21 mouse cellular contexts compared by ENCODE assay signal in genomic region chr2:131410906-131411520, GRCm38 (mm10). TPM values are rescaled to one million over a fixed set of nuclear protein-coding genes. Genes with fewer than 3 reads are reported as not detected.
DNase-seq lines count a peak whose midpoint lies in the region; ATAC-seq and TF ChIP-seq lines count a peak whose summit lies in the region.
"Had no signal": no experiment of that assay in that cellular context is flagged by ENCODE, and none has a peak within 500 bp of the region (broad histone marks: within the 10 kb centered on the region; RNA-seq: fewer than 3 reads in every experiment).

No protein-coding gene starts in this region.

- no peak overlapping the region for H3K4me2 ChIP-seq in liver, embryonic 12.5 days
- H3K4me2 ChIP-seq in midbrain, embryonic 11.5 days, result no peak overlapping the region
- H3K4me2 ChIP-seq in midbrain, embryonic 16.5 days (ENCODE audit: low read length), result no peak overlapping the region
- H3K4me2 ChIP-seq: embryonic facial prominence, embryonic 12.5 days; forebrain, embryonic 13.5 days; forebrain, embryonic 15.5 days had no signal

- H3K27me3 ChIP-seq in liver, adult 2 months (ENCODE audit: control insufficient read depth, insufficient read depth, low read length), result no peaks in the 10 kb centered on the region
- peaks cover 12% of the 10 kb centered on the region; the same call in 1 of the 2 replicates for H3K27me3 ChIP-seq in liver, embryonic 12.5 days (replicated peaks)
- no peaks in the 10 kb centered on the region for H3K27me3 ChIP-seq in midbrain, embryonic 11.5 days (ENCODE audit: control insufficient read depth, insufficient read depth, low read length)
- H3K27me3 ChIP-seq in midbrain, embryonic 16.5 days (ENCODE audit: control insufficient read depth, insufficient read depth, low read depth, low read length), result no peaks in the 10 kb centered on the region
- H3K27me3 ChIP-seq: embryonic facial prominence, embryonic 12.5 days; forebrain, embryonic 13.5 days; forebrain, embryonic 15.5 days; Patski had no signal

- no peaks in the 10 kb centered on the region for H3K9me3 ChIP-seq in liver, embryonic 12.5 days (replicated peaks)
- no peaks in the 10 kb centered on the region for H3K9me3 ChIP-seq in midbrain, embryonic 11.5 days (ENCODE audit: control insufficient read depth, low read length)
- H3K9me3 ChIP-seq in midbrain, embryonic 16.5 days (replicated peaks; ENCODE audit: control insufficient read depth, low read length, poor library complexity, severe bottlenecking), result no peaks in the 10 kb centered on the region
- H3K9me3 ChIP-seq: embryonic facial prominence, embryonic 10.5 days; embryonic facial prominence, embryonic 12.5 days; forebrain, embryonic 13.5 days; forebrain, embryonic 15.5 days had no signal

- H3K79me2 ChIP-seq in liver, adult 2 months (ENCODE audit: control insufficient read depth, insufficient read depth, low read length), result no peaks in the 10 kb centered on the region

- no peak overlapping the region for H3K4me3 ChIP-seq in liver, adult 2 months (ENCODE audit: insufficient read depth, low read depth, low read length)
- H3K4me3 ChIP-seq in liver, embryonic 12.5 days, result no peak overlapping the region
- no peak overlapping the region for H3K4me3 ChIP-seq in midbrain, embryonic 11.5 days (ENCODE audit: low read depth, low read length)
- no peak overlapping the region for H3K4me3 ChIP-seq in midbrain, embryonic 16.5 days (ENCODE audit: low read depth, low read length)
- H3K4me3 ChIP-seq: embryonic facial prominence, embryonic 10.5 days; embryonic facial prominence, embryonic 12.5 days; forebrain, embryonic 13.5 days; forebrain, embryonic 15.5 days had no signal

- H3K4me1 ChIP-seq in liver, adult 2 months (ENCODE audit: control insufficient read depth, insufficient read depth, low read length), result peaks cover 5% of the 10 kb centered on the region; the same call in 1 of the 2 replicates
- peaks cover 7% of the 10 kb centered on the region; the same call in 1 of the 2 replicates for H3K4me1 ChIP-seq in liver, embryonic 12.5 days
- H3K4me1 ChIP-seq in midbrain, embryonic 11.5 days (ENCODE audit: control insufficient read depth, insufficient read depth, low read length), result no peaks in the 10 kb centered on the region
- H3K4me1 ChIP-seq in midbrain, embryonic 16.5 days (ENCODE audit: control insufficient read depth, insufficient read depth, low read length), result no peaks in the 10 kb centered on the region
- H3K4me1 ChIP-seq: embryonic facial prominence, embryonic 10.5 days; embryonic facial prominence, embryonic 12.5 days; forebrain, embryonic 13.5 days; forebrain, embryonic 15.5 days had no signal

- H3K27ac ChIP-seq in liver, adult 2 months (replicated peaks; ENCODE audit: insufficient read depth, low read depth, low read length), result no peak overlapping the region
- no peak overlapping the region for H3K27ac ChIP-seq in liver, embryonic 12.5 days
- no peak overlapping the region for H3K27ac ChIP-seq in midbrain, embryonic 11.5 days (ENCODE audit: low read depth, low read length)
- H3K27ac ChIP-seq in midbrain, embryonic 16.5 days (ENCODE audit: low read length), result no peak overlapping the region
- H3K27ac ChIP-seq: embryonic facial prominence, embryonic 10.5 days; embryonic facial prominence, embryonic 12.5 days; forebrain, embryonic 13.5 days; forebrain, embryonic 15.5 days had no signal

- ATAC-seq in liver, embryonic 12.5 days, result no peak
- no peak for ATAC-seq in midbrain, embryonic 11.5 days (ENCODE audit: low FRiP score)
- ATAC-seq in midbrain, embryonic 16.5 days, result no peak
- peak; percentile 79 for ATAC-seq in megakaryocyte progenitor cell, adult 5-6 weeks (replicated peaks; ENCODE audit: poor library complexity)
- ATAC-seq: activated CD4-positive, CD25-positive, alpha-beta regulatory T cell, adult 4 months; forebrain, embryonic 13.5 days; forebrain, embryonic 15.5 days; Patski had no signal

- intact Hi-C loops in left cerebral cortex, postnatal 4 days (cut with DNase I), result loop anchor here (5.0 to 10.0 kb wide), 2 partner anchors 116 to 324 kb away; partner anchors contain the start of gene Siglec1
- intact Hi-C loops in left cerebral cortex, postnatal 25 days (cut with DNase I), result no loop called here

- TF ChIP-seq POLR2A in liver, adult 2 months (IDR thresholded peaks at IDR 0.05; ENCODE audit: extremely low read depth, insufficient read depth, low read length), result no peak

- H3K36me3 ChIP-seq in liver, adult 2 months (ENCODE audit: control insufficient read depth, insufficient read depth, low read length), result no peaks in the 10 kb centered on the region
- H3K36me3 ChIP-seq in liver, embryonic 12.5 days, result no peaks in the 10 kb centered on the region
- H3K36me3 ChIP-seq in midbrain, embryonic 11.5 days (ENCODE audit: control insufficient read depth, insufficient read depth, low read length), result no peaks in the 10 kb centered on the region
- no peaks in the 10 kb centered on the region for H3K36me3 ChIP-seq in midbrain, embryonic 16.5 days (ENCODE audit: control insufficient read depth, insufficient read depth, low read length)
- H3K36me3 ChIP-seq: embryonic facial prominence, embryonic 10.5 days; embryonic facial prominence, embryonic 12.5 days; forebrain, embryonic 15.5 days had no signal

- H3K9ac ChIP-seq in liver, adult 2 months (ENCODE audit: low read depth, low read length), result no peak overlapping the region
- H3K9ac ChIP-seq in liver, embryonic 12.5 days, result no peak overlapping the region
- H3K9ac ChIP-seq in midbrain, embryonic 11.5 days (ENCODE audit: low read length), result no peak overlapping the region
- H3K9ac ChIP-seq in midbrain, embryonic 16.5 days (ENCODE audit: low read depth, low read length), result no peak overlapping the region
- H3K9ac ChIP-seq: embryonic facial prominence, embryonic 12.5 days; forebrain, embryonic 13.5 days; forebrain, embryonic 15.5 days had no signal

- no peak for TF ChIP-seq CTCF in liver, adult 2 months (IDR thresholded peaks at IDR 0.05; ENCODE audit: low read depth, low read length)

- 14% methylated on average over 5 of the region's 5 CpGs for WGBS in liver, adult 2 months
- 40% methylated on average over 5 of the region's 5 CpGs for WGBS in liver, embryonic 12.5 days (ENCODE audit: insufficient replicate concordance)
- WGBS in midbrain, embryonic 11.5 days, result 85% methylated on average over 5 of the region's 5 CpGs
- WGBS in midbrain, embryonic 16.5 days, result 82% methylated on average over 5 of the region's 5 CpGs

- peak; percentile 86 for DNase-seq in liver, adult 2 months (ENCODE audit: extremely low read depth, low read depth, low spot score)
- DNase-seq in midbrain, embryonic 11.5 days (ENCODE audit: low spot score, missing footprints), result peak; percentile 12
- DNase-seq in left cerebral cortex, postnatal 4 days, result no peak
- DNase-seq in left cerebral cortex, postnatal 25 days (ENCODE audit: low spot score in 2 of 2), result no peak
- DNase-seq: adrenal gland, adult 8-10 months; adrenal gland, postnatal 14 days; adrenal gland, postnatal 36 days; cerebellum, adult 11-12 months; cerebellum, adult 2 months; cerebellum, adult 9-10 months; cerebellum, postnatal 10 days; cerebellum, postnatal 25 days had no signal

RNA-seq across cellular contexts. Expression of gene Rnf24, which starts 58.3 kb away (rescaled TPM):
- 2.1 and 2.9 TPM in 2 replicates for total RNA-seq in liver, adult 2 months (2014; rRNA removed)
- polyA plus RNA-seq in liver, adult 2 months (2012; rRNA removed), result 1.5 and 2.3 TPM in 2 replicates
- 0.57 and 0.72 TPM in 2 replicates for polyA plus RNA-seq in liver, embryonic 12.5 days (2016; fragmentation: Nextera tagmentation; extraction: Ambion mirVana)
- polyA plus RNA-seq in midbrain, embryonic 11.5 days (2014; fragmentation: Nextera tagmentation; extraction: Ambion mirVana), result 8.5 and 9.2 TPM in 2 replicates
- polyA plus RNA-seq in midbrain, embryonic 16.5 days (2015; fragmentation: Nextera tagmentation; extraction: Ambion mirVana), result 20.1 and 21.1 TPM in 2 replicates
- total RNA-seq in megakaryocyte progenitor cell, adult 5-6 weeks (2015), result 4.4 and 4.5 TPM in 2 replicates
- total RNA-seq in megakaryocyte progenitor cell, adult 5-6 weeks (2017), result 1.8 and 1.9 TPM in 2 replicates
- total RNA-seq in left cerebral cortex, postnatal 4 days (2021), result 10 to 100 TPM; 41.1 to 42.8 TPM
- total RNA-seq in left cerebral cortex, postnatal 25 days (2021), result 10 to 100 TPM; 38.2 to 40.0 TPM

Comparison
In these comparisons a context has a peak if more than half of its experiments do, and no peak if none do; other contexts are left out.
1. DNase-seq: peak in liver, adult 2 months (single experiment) and midbrain, embryonic 11.5 days (single experiment); none in left cerebral cortex, postnatal 4 days (single experiment) and left cerebral cortex, postnatal 25 days (0 of 2).
2. RNA of gene Rnf24, which starts 58.3 kb away (total RNA-seq): 41.1 to 42.8 TPM in left cerebral cortex, postnatal 4 days and 38.2 to 40.0 TPM in left cerebral cortex, postnatal 25 days; 1.8 to 4.5 TPM in megakaryocyte progenitor cell, adult 5-6 weeks and 2.1 to 2.9 TPM in liver, adult 2 months; every median in the first group is over 4 times any median in the second.